Mouse (Mus musculus) adrenal gland, adult 2 months (tissue): ENCODE measurements at regions not wholly inside any gene's neighbourhood (a gene's known extent, or its start where the extent isn't known, plus 50 kb on each side); places are given as distances from the start of the nearest gene placed in this dataset.
A peak's percentile ranks its signal among the peaks of the same experiment; 100 is the strongest.

Experiments
- DNase-seq: peaks from one replicate; pipeline ENCODE4 v3.0.0; 2021

DNA sequence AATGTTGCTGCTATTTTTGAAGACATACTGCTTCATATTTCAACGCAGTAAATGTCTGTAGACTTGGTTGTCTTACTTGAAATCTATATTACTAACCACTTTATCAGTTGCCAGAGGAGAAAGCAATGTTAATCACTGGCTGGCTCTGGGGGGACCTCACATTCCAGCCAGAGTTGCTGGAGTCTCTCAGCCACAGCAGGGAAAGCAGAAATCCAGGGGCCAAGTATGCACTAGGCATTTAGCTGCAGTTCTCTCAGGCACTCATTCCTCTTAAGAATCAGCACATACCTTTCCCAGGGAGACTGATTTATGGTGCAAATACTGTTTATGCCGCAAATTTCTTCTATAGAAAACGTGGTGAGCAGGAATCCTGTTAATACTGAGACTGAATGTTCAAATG, 933.6 kb upstream of the Lcorl start:
- DNase-seq: peak; percentile 1

DNA sequence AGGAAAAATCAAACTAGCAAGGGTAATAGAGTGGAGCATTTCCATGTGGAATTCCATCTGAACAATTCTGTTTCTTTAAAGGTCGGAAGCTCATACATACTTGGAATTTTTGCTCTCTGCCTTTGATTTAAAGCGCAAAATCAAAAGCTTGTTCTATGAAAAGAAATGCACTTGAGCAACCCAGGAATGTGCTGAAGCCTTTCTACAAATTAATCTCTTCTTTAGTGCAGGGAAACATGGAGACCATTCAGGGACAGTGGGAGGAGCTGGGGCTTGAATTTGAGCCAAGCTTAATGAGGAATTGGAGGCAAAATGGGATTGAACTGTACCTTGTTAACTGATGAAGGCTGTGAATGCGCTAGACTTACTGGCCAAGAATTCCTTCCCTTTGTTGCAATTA, 933.1 kb upstream of the Lcorl start:
- DNase-seq: peak; percentile 36

DNA sequence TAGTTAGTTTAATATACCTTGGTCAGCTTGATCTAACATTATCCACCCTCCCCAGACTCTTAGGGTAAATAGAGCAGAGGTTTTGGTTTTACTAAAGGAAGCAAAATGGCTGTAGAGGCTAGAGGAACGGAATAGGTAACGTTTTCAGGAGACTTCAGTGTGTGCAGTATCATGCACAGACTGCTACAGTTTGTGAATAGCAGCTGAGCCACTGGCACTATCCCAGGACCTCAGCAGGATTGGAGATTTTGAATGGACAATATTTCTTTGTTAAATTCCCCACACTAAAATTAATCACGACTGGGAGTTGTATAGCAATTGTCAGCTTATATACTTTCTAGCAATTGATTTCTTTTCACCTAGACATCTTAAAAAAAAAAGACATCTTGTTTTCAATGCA, 929.7 kb upstream of the Lcorl start:
- no peak for DNase-seq

DNA sequence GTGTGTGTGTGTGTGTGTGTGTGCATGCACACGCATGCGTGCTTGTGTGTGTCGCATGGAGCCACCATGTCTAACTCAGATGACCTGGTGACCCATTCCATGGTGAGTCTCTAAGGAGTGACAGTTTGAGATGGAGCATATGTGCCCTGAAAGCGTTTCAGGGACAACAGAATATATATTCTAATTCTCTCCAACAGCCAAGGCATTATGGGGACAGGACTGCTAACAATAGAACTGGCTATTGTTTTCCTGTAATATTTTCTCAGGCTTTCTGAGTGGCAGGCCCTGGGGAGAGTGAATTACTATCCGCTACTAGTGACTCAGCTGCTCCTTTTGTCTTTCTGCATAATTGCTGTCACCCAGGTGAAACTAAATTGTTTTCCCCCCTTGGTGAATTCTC, 898.7 kb upstream of the Lcorl start:
- no peak for DNase-seq

DNA sequence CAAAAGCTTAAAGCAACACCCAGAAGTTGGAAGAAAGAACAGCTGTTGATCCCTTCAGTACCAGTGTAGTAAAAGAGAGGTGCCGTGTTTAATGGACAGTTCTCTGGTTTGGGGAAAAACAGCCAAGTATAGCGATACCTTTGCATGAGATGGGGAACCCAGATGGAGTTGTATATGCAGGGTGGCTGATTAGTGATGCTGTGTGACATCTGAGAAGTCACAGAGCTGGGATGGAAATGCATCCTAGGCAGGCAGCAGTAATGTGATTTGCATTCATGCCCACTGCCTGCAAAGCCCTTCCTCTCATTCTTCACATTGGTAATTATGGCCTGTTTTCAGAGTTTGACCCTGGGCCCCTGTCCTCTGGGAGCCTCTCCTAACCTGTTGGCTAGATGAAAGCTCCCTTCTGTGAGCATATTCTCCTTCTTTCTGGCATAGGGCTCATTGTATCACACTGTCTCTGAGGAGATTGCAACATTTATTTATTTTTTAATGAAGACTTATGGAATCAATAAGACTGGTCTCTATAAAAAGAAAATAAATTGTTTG, 882.7 kb upstream of the Lcorl start:
- no peak for DNase-seq

DNA sequence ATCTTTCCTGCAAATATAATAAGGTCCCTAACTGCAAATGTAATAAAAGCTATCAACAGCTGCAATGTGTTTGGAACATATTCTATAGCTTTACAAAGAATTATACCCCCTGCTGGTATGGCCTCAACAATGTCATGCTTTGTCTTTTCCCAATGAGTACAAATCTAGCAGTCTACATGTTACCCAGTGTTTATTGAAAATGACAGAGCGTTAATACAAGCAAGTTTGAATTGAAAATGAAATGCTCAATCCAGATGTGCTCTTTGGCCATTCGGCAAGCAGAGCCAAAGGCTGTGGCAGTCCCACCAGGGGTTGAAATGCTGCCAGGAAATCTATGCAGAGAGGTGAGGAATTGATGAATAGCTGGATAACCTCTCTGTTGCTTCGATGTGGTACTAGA, 875.1 kb upstream of the Lcorl start:
- no peak for DNase-seq

DNA sequence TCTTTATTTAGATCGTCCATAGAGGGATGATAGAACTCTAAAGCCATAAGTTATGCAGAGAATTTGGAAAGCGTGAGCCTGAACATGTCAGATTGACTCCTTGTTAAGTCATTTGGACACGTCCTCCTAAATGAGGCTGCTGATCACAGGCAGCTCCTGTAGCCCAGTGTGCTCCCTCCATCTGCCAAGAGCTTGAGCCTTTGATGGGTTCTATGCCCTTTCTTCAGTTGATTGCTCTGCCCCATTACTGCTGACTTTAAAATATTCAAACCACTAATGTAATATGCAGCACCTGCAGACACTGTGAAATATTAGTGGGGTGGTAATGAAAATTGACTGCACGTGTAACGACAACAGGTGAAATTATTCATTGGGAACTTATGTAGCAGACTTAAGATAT, 874.6 kb upstream of the Lcorl start:
- DNase-seq: no peak

DNA sequence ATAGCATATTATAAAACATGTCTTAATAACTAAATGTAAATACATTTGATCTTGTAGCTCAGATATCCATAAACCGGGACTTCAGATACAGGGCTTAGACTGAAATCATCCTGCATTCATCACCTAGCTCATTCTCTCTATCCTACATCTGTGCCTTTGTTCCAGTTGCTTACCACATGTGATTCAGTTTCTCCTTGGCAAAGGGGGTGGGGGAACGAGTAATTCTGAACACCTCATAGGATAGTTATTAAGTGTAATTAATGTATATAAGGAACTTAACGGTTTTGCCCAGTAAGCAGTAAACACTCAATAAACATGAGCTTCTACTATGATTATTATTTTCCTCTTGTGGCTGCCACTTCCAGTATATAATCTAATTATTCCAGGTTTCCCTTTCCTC, 873.9 kb upstream of the Lcorl start:
- no peak for DNase-seq

DNA sequence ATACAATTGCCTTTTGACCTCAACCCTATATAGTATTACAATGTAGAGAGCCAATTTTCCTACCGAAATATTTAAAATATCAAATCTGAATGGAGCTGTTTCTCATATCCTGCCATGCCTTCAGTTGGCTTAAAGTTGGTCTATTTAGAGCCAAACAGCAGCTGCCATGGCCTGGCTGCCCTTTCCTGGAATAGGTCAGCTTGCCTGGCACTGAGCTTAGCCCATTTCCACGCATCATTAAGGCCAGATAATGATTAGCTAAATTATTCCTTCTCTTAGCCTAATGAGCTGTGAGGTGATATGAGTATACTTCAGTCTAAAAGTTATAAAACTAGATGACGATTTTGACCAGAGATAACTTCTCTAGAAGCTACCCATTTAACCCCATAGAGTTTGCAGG, 852.2 kb upstream of the Lcorl start:
- no peak for DNase-seq

DNA sequence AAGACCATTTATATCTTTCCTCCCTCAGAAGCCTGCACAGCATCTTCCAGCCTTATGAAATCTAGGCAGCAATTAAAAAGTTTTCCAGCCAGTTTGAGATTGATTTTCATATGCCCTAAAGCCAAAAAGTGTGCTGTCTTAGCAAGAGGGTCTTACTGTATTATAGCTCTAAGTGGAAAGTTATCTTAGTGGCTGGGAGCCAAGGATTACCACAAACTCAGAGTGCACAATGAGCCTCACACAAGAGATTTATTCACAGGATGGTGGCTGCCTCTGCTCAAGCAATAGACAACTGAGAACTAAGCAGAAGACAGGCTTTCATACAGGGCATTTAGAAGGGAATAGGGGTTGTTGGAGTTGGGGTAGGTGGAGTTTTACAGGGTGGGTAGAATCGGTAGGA, 850.4 kb upstream of the Lcorl start:
- DNase-seq: no peak

DNA sequence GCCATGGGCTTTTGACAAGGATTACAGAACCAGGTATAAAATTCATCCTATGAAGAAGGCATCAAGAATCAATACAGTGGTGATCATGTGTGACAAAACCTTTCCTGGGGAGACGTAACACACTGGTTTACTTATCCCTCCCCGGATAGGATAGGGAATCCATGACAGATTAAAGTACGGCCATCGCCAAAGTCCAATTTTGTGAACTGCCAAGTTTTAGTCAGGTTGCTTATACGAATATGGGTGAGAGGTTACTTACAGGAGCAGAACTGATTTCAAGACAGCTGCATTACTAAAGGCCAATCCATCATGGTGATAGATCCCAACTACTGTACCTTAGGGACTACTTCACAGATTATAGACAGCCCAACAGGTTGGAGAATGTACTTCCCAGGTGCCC, 849.6 kb upstream of the Lcorl start:
- DNase-seq: no peak

DNA sequence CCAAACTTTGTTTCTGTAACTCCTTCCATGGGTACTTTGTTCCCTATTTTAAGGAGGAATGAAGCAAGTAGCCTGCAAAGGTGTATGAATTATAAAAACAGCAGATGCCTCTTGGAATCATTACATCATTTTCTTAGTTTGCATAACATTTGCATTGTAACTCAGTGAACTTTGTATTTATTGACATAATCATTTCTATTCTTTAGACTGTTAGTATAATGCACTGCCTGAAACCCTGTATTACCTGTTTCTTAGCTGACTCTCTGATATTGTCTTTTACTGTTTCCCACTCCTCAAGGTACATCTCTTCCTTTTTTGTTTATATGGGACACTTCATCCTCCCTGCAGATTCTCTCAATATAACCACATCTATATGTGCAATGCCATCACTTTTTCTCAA, 820.6 kb upstream of the Lcorl start:
- DNase-seq: no peak

DNA sequence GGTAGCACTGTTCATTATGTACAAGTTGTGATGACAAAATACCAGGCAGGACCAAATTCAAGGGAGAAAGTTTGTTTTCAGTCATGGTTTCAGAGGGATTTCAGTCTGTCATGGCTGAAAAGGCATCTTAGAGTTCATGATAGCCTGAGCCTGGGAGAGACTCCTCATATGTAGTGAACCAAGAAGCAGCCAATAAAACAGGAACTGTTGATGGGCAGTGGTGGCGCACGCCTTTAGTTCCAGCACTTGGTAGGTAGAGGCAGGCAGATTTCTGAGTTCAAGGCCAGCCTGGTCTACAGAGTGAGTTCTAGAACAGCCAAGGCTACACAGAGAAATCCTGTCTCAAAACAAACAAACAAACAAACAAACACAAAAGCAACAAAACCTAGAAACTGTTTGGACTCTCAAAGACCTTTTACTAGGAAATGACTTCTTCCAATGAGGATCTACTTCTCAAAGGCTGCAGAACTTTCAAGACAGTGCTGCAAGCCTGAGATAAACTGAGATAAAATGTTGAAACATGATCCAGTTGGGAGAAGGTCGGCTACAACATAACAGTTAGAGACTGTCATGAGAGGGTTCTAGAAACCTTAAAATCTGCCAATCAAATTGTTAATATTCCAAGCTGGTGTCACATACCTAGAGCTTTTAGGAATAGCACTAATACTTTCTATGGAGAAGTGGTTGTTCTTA, 817.5 kb upstream of the Lcorl start:
- no peak for DNase-seq

DNA sequence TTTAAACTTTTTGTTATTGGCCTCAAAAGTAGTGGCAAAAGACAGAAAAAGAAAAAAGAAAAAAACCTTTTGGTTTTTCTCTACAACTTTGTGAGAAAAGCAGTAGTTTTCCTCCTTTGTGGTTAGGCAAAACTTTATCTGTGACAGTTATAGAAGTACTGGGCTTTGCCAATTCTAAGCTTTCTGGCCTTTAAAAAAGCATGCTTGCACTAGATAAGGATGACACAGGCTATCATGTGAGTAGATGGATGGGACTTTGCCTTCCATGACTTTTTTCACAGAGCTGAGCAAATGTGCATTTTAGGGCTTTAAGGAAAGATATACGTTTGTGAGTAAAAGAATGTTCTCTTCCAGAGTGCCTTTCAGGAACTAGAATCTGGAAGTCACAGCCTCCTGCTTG, 816.0 kb upstream of the Lcorl start:
- DNase-seq: no peak

DNA sequence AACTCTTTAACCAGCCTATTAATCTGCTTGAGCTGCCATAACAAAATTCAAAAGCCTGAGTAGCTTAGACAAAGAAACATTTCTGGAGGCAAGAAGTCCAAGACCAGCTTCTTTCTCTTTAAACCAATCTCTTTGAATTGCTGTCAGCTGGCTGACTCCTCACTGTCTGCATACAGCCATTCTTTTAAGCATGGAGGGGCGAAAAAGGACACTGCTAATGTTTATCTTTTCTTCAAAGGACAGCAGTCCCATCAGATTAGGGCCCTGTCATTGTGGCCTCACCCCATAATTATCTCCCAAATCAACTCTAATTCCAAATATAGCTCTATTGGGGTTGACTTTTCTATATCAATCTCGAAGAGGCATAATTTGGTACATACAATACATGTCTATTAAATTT, 813.1 kb upstream of the Lcorl start:
- no peak for DNase-seq

DNA sequence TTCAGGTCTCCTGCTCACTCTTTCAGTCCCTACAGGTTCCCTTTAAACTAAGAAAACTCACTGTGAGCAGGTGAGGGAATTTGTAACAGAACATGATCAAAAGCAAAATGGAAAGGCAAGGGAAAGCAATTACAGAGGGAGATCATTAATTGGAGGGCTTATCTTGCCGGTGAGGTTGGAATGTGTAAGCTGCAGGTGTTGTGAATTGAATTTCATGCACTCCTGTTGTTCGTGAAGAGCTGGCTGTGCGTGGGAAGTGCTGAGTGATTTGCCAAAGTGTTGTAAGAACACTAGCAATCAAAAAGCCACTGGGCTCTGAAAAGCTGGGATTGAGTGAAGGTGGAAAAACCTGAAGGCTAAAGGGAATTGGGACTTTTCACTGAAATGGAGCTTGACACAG, 808.8 kb upstream of the Lcorl start:
- DNase-seq: no peak

DNA sequence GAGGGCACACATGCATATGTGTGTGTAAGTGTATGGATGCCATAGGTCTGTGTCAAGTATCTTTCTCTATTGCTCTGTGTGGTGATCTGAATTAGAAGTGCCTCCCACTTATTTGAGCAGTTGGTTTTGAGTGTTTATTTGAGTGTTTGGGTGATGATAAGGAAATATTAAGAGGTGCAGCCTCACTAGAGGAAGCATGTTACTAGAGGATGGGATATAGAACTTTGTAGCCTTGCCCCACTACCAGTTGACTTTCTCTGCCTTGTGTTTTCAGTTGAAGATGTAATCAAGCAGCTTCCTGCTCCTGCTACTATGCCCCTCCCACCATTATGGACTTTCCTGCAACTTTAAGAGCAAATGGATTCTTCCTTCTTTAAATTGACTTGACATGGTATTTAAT, 799.6 kb upstream of the Lcorl start:
- no peak for DNase-seq

DNA sequence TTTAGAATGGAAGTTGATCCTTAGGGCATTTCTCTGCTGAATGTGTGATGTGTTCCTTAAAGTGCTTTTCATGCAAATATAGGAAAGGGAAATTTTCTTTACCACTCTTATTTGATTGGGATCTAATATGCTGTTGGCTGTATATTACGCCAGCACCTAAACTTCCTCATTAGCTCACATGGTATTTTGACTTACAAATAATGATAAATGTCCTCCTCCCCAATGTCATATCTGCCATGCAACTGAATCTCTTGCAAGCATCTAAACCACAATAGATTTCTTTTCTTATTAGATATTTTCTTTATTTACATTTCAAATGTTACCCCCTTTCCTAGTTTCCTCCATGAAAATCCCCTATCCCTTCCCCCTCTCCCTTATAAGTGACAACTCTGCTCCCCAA, 796.8 kb upstream of the Lcorl start:
- DNase-seq: no peak

DNA sequence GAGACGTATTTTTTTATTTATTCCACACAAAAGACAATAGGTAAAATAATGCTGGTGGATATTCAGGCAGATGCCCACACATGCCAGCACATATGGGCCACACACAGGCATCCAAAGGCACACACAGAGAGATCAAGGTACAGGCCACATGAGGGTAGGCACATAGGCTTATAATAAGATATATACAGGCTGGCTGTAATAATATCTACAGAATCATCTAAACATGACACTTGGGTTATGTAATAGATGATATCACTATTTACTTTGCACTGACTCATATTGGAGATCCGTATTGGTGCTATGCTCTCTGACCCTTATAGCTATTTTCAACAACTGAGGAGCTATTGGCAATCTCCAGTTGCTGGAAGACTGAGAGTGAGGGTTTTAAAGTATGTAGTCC, 785.6 kb upstream of the Lcorl start:
- DNase-seq: no peak

DNA sequence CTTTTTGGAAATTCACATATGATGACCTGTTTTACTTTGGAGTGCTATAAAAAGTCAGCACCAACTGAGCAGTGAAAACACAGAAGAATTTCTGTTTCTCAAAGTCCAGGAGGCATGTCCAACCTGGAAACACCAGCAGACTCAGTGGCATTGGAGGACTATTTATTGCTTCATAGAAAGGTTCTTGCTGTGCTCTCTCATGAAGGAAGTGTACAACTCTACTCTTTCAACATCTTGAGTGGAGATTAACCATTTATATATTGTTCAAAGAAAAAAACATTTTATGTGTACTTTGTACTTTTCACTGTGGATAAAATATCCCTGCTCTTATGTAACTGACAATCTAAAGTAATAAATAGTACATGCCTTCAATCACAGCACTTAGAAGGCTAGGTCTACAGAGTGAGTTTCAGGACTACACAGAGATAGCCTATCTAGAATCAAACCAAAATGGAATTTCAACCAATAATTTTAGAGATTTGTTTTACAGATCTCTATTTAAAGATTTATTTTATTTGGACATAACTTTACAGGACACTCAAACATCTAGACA, 777.8 kb upstream of the Lcorl start:
- no peak for DNase-seq
